Mouse (Mus musculus) stomach, embryonic 14.5 days (tissue): ENCODE data around the gene Rps6ka5. TPM values are rescaled to one million over a fixed set of nuclear protein-coding genes. Genes with fewer than 3 reads are reported as not detected.
A peak's percentile ranks its signal among the peaks of the same experiment; 100 is the strongest.

Source experiments
- ATAC-seq: fragments of 200-750 bp; cut with Nextera tagmentation; 2 replicates; pipeline ENCODE4 v1.8.0; 2017; ENCODE audit warnings: low read depth, moderate TSS enrichment; ENCODE audit not compliant: insufficient number of reproducible peaks, insufficient read depth, low FRiP score
- H3K27ac ChIP-seq: fragments of 300-500 bp; sonication (generic); 2 replicates; pipeline ENCODE4 v1.5.1; 2014; ENCODE audit warnings: mild to moderate bottlenecking, low read length, moderate library complexity, mixed read lengths
- H3K27me3 ChIP-seq: fragments of 300-500 bp; sonication (generic); 2 replicates; pipeline ENCODE4 v1.6.1; 2014; ENCODE audit warnings: low read length, control low read depth, mixed read lengths; ENCODE audit not compliant: control insufficient read depth, insufficient read depth
- H3K36me3 ChIP-seq: fragments of 300-500 bp; sonication (generic); 2 replicates; pipeline ENCODE4 v1.6.1; 2014; ENCODE audit warnings: mild to moderate bottlenecking, control low read depth, low read length, moderate library complexity, mixed read lengths; ENCODE audit not compliant: control insufficient read depth, insufficient read depth
- H3K4me1 ChIP-seq: fragments of 300-500 bp; sonication (generic); 2 replicates; pipeline ENCODE4 v1.6.1; 2014; ENCODE audit warnings: low read length, control low read depth, mixed read lengths; ENCODE audit not compliant: control insufficient read depth, insufficient read depth
- H3K4me2 ChIP-seq: fragments of 300-500 bp; sonication (generic); replicated peaks from 2 replicates; pipeline ENCODE4 v1.6.1; 2014; ENCODE audit warnings: low read depth, low read length, control low read depth
- H3K4me3 ChIP-seq: fragments of 300-500 bp; sonication (generic); 2 replicates; pipeline ENCODE4 v1.5.1; 2014; ENCODE audit warnings: low read depth, low read length, control low read depth
- H3K9ac ChIP-seq: fragments of 300-500 bp; sonication (generic); replicated peaks from 2 replicates; pipeline ENCODE4 v1.6.1; 2014; ENCODE audit warnings: low read depth, mild to moderate bottlenecking, control low read depth, low read length, moderate library complexity, mixed read lengths
- H3K9me3 ChIP-seq: fragments of 300-500 bp; sonication (generic); 2 replicates; pipeline ENCODE4 v1.6.1; 2016; ENCODE audit warnings: low read depth, low read length, control low read depth; ENCODE audit not compliant: control insufficient read depth
- WGBS: fragments of 180-500 bp; shearing (Covaris S2); extraction: QIAGEN DNeasy Blood & Tissue Kit; methylation state at CpG from one replicate; pipeline ENCODE4 v1.1.7; 2014; 5-methylcytosine and 5-hydroxymethylcytosine counted together
- polyA plus RNA-seq: library from polyadenylated mRNA; unstranded; fragments of >200 nt; fragmentation: Nextera tagmentation; extraction: Ambion mirVana; gene quantifications from 2 replicates; pipeline ENCODE4 v1.2.1, GENCODE M21; 2014

The Rps6ka5 gene
- polyA plus RNA-seq, 1 experiment from 2014 or later: 5.4 TPM

DNA sequence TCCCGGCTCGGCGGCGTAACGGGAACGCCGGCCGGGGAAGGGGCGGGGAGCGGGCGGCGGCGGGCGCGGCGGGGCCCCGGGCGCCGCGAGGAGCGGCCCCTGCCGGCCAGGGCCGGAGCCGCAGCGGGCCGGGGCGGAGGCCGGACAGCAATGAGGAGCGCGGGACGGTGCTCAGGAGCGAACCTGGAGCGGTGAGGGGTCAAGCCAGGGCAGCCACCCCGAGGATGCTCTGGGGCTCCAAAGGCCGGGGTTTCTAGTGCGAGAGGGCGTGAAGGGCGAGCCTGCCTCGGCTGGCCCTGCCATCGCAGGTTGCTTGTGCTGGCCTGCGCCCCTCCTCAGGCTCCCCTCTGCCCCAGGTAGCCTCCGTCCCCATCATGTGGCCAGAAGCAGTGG, 206.0 kb downstream of the Rps6ka5 start, which contains the start of gene Ttc7b:
Ttc7b (minus strand) TSS at position 33 of the 393 bp plus-strand sequence.
- peak; percentile 68 for ATAC-seq
- Histone ChIP-seq H3K36me3 (no peaks in the 10 kb centered on the region), H3K9ac (peak within 1 kb of the TSS; percentile 92), H3K4me2 (peak within 1 kb of the TSS; percentile 82), H3K4me3 (peak within 1 kb of the TSS; percentile 66), H3K4me1 (peaks cover 16% of the 10 kb centered on the region), H3K9me3 (no peaks in the 10 kb centered on the region), H3K27me3 (no peaks in the 10 kb centered on the region), H3K27ac (peak within 1 kb of the TSS; percentile 66; the same call in 1 of the 2 replicates)
- 2% methylated on average over 41 of the region's 42 CpGs for WGBS

DNA sequence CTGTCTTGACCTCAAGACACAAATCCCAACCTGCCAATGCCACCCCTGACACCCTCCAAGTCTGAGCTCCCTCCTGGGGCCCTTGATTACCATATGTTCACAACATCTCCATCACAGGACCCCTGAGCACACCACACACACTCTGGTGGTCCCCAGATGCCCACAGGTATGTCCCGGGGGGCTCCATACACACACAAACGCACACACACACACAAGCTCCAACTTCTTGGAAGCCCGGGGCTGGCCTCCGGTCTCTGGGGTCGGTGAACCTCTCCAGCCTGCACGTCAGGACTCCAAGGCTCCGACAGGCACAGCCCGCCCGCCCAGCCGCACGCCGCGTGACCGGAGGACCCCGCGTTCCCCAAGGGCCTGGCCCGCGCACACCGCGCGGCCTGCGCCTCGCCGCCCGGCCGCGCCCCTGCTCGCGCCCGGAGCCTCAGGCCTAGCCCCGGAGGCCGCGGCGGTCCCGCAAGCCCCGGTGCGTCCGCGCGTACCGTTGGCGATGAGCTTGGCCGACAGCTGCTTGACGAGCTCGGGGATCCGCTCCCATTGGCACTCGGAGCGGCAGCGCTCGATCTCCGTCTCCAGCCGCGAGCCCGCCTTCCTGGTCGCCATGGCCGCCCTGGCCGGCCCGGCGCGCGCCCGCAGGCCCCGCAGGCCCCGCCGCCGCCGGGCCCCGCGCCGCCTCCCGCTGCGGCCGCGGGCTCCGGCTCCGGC, 206.5 kb downstream of the Rps6ka5 start:
- 0% methylated on average over 64 of the region's 76 CpGs for WGBS
- Histone ChIP-seq H3K9me3 (no peaks in the 10 kb centered on the region), H3K27ac (peak overlapping the region; percentile 66; the same call in 1 of the 2 replicates), H3K4me2 (peak overlapping the region; percentile 82), H3K27me3 (no peaks in the 10 kb centered on the region), H3K4me3 (peak overlapping the region; percentile 66), H3K36me3 (no peaks in the 10 kb centered on the region), H3K4me1 (peaks cover 16% of the 10 kb centered on the region), H3K9ac (peak overlapping the region; percentile 92)
- peak; percentile 28; the same call in 1 of the 2 replicates for ATAC-seq

DNA sequence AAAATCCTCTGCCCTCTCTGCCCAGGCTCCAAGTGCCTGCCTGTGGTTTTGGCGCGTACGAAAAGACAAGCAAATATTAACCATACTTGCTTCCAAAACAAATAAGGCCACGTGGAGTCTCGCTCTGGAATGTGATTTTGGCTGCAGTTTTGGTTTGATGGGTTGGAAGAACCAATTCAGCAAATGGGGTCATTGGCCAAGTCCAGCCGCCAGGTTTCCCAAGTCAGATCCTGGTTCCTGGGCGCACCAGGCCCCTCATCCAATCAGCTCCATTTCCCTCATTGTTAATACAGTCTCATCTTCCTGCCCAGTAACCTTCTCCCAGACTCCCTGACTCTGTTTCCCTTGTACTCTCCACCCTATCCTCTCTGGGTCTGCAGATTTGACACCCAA, 207.1 kb downstream of the Rps6ka5 start:
- no peak for ATAC-seq
- no peak overlapping the region for H3K27ac ChIP-seq
- peaks cover 16% of the 10 kb centered on the region for H3K4me1 ChIP-seq
- no peaks in the 10 kb centered on the region for H3K27me3 ChIP-seq
- peak overlapping the region; percentile 66 for H3K4me3 ChIP-seq
- H3K9me3 ChIP-seq: no peaks in the 10 kb centered on the region
- H3K36me3 ChIP-seq: no peaks in the 10 kb centered on the region
- 51% methylated on average over 7 of the region's 7 CpGs for WGBS
- peak overlapping the region; percentile 92 for H3K9ac ChIP-seq
- H3K4me2 ChIP-seq: peak overlapping the region; percentile 82

DNA sequence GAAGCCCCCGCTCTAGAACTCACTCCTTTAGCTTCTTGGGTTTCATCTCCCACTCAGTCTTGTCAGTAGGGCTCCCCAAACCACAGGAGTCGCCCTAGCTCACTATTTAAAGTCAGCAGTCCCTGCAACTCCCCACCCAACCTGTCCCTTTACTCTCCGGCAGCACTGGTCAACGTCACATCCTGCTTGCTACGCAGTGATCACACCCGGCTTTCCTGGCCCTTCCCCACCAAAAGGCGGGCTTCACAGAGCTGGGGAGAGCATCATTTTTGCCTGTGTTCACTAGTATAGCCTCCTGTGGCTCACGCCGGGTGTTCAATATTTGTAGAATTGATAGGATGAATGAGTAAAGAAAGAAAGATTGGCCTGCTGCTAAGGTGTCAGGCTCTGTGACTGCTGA, 209.4 kb downstream of the Rps6ka5 start:
- no peak for ATAC-seq
- 78% methylated on average over 9 of the region's 9 CpGs for WGBS
- no peak overlapping the region for H3K9ac ChIP-seq

DNA sequence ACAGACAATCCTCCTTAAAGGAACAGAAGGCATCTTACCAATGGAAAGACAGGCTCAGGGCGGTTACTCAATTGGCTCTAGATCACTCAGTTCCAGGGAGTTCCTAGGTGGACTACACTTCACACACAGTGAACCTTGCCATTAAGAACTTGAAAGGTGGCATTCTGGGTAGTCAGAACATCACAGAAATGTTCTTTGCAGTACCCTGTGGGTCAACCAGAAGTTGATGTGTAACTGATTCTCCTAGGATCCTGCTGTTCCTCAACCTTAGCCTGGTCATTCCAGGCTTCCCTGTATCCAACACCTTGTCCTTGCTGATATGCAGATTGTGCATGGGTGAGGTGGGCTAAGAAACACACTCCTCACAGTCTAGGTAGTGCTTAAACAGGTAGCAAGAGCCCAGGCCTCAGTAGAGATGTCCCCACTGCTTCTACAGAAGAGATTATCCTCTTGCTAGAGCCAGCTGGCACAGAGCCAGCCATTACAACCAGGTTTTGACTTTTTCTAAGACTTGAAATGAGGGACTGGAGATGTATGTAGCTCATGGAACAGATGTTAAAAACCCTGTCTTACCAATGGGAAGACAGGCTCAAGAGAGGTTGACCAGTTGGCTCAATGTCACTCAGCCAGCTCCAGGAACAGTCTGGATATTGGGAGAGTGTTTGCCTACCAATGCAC, 210.5 kb downstream of the Rps6ka5 start:
- Histone ChIP-seq H3K27ac (no peak overlapping the region), H3K36me3 (no peaks in the 10 kb centered on the region), H3K9ac (no peak overlapping the region), H3K4me3 (no peak overlapping the region), H3K27me3 (no peaks in the 10 kb centered on the region), H3K4me2 (no peak overlapping the region), H3K4me1 (peaks cover 16% of the 10 kb centered on the region), H3K9me3 (no peaks in the 10 kb centered on the region)
- WGBS: 93% methylated on average over 1 of the region's 1 CpGs
- ATAC-seq: no peak

More for the DNA sequence above, 209.4 kb downstream of the Rps6ka5 start:
- H3K36me3 ChIP-seq: no peaks in the 10 kb centered on the region
- H3K9me3 ChIP-seq: no peaks in the 10 kb centered on the region
- no peak overlapping the region for H3K4me3 ChIP-seq
- no peak overlapping the region for H3K4me2 ChIP-seq
- peaks cover 16% of the 10 kb centered on the region for H3K4me1 ChIP-seq
- H3K27ac ChIP-seq: no peak overlapping the region
- no peaks in the 10 kb centered on the region for H3K27me3 ChIP-seq

DNA sequence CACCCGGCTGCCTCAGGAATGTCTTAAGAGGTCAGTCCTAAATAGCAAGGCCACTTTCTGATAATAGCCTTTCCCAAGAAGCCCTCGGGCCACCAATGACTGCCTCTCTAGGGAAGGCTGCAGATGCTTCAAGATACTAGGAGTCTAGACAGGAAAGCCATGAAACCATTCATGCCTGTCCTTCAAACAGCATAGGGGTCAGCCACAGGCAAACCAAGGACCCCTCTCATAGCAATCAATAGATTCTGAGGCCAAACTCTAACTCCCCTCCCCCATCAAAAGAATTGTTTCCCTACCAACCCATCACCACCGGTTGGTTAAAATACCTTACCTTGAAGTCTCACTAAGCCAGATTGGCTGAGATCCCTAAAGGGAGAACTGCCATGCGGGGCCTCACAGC, 211.3 kb downstream of the Rps6ka5 start:
- Histone ChIP-seq H3K9ac (no peak overlapping the region), H3K4me3 (no peak overlapping the region), H3K9me3 (no peaks in the 10 kb centered on the region), H3K27ac (no peak overlapping the region), H3K4me2 (no peak overlapping the region), H3K27me3 (no peaks in the 10 kb centered on the region), H3K4me1 (peaks cover 16% of the 10 kb centered on the region), H3K36me3 (no peaks in the 10 kb centered on the region)
- 88% methylated on average over 4 of the region's 4 CpGs for WGBS
- ATAC-seq: no peak

DNA sequence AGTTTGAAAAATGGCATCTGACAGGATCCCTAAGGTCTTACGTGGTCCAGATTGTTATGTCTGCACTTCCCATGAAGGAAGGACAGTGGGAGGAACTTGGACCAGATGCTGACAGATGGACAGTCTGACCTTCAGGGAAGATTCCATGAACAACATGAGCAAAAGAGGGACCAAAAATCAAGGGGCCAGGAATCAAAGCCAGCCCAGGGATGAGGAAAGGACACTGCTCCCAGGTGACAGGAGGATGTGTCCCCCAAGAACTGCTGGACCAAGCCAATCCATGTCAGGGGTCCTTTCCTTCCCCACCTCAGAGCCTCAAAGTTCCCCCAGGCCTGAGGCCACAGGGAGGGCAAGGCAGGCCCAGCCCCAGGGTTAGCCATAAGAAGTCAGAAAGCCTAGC, 212.2 kb downstream of the Rps6ka5 start:
- Histone ChIP-seq H3K4me1 (peaks cover 11% of the 10 kb centered on the region), H3K27me3 (no peaks in the 10 kb centered on the region), H3K36me3 (no peaks in the 10 kb centered on the region), H3K4me2 (no peak overlapping the region), H3K27ac (no peak overlapping the region), H3K9ac (no peak overlapping the region), H3K4me3 (no peak overlapping the region), H3K9me3 (no peaks in the 10 kb centered on the region)
- WGBS: 54% methylated on average over 1 of the region's 1 CpGs
- no peak for ATAC-seq

DNA sequence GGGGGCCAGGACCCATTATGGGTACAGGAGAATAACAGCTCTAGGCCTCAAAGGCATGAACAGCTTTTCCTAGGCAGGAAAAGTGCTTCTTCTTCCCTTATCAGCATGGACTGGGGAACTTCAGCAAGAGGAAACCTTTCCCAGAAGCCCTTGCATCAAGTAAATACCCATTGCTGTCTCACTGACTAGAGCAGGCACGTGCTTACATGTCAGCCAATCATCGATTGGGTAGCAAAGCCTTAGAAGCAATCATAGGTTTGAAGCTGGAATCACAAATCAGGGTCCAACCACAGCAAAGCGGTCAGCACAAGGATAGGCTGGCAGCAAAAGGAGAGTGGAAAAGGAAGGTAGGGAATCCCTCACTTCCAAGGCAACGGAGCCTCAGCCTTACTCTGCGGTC, 213.7 kb downstream of the Rps6ka5 start:
- no peaks in the 10 kb centered on the region for H3K27me3 ChIP-seq
- H3K4me3 ChIP-seq: no peak overlapping the region
- H3K4me2 ChIP-seq: no peak overlapping the region
- no peak overlapping the region for H3K9ac ChIP-seq
- H3K27ac ChIP-seq: no peak overlapping the region
- H3K9me3 ChIP-seq: no peaks in the 10 kb centered on the region
- WGBS: 90% methylated on average over 5 of the region's 5 CpGs
- ATAC-seq: no peak
- H3K4me1 ChIP-seq: no peaks in the 10 kb centered on the region; the same call in 1 of the 2 replicates
- no peaks in the 10 kb centered on the region for H3K36me3 ChIP-seq
